Mouse (Mus musculus) liver (tissue): ENCODE results near the gene Itfg2.

ENCODE experiments used
- DNase-seq: peaks from one replicate; pipeline ENCODE4 v3.0.0-alpha.2; 2020; ENCODE audit warnings: mixed read lengths

Itfg2 gene

DNA sequence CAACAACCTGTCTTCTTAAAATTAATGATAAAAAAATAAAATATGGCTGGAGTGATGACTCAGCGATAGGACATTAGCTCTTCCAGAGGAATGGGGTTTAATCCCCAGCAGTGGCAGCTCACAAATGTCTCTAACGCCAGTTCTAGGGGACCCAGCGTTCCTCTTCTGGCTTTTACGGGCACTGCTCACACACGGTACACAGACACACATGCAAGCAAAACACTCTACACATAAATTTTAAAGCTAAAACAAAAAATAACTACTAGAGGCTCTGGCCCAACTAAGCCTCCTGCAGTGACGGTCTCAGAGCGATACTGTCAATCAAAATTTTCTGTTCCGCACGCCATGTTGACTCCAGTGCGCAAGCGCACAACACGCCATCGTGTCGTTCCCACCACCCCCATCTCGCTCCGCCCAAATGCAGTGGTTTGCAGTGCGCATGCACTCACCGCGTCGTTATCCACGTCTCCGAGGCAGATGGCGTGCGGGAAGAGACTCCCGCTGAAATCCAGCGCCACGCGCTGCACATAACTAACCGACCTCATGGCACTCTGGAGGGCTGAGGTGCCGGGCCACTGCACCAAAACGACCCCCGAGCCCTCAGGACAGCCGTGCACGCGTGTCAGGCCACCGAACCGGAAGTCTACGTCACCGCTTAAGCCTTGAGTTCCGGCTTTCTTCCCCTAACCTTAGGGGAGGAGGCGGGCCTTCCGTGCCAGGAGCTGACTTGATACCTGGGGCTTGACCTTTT lies at the start of gene Itfg2:
Gene Itfg2, minus strand, starts transcription at position 663 of the 751 bp plus-strand sequence.
- DNase-seq, result peak; percentile 96

DNA sequence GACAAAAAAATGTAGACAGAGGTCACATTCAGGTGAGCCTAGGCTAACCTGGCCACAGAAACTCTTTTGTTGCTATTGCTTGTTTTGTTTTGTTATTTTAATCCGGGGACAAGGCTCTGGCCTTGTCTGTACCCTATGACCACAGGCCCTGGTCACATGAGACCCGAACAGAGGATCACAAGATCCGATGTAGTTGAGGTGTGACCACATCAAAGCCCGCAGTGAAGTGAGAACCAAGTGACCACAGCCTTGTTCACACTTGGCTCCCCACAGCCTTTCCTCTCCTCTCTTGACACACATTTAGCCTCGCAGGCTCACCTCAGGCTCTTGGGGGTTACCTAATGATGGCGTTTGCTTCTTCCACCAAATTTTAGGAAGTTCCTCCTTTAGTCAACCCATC lies 49.4 kb upstream of the Itfg2 start:
- DNase-seq, result no peak

DNA sequence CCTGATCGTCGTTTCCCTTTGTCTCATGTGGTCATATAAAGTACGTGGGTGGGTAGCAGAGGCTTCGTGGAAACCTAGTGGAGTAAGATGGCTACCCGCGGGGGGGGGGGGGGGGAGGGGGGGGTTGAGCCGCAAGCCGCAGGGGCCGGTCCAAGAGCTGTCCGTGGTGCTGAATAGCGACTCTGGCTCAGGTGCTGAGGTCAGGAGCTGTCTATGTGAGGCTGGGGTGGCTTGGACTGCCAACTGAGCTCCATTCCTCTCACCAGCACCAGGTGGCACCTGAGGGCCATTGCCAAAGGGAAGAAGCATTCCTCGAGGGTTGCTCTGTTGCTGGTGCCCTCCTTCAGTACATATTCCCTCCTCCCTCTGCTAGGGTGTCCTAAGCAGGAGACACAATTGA lies 44.7 kb upstream of the Itfg2 start:
- peak; percentile 70 for DNase-seq

DNA sequence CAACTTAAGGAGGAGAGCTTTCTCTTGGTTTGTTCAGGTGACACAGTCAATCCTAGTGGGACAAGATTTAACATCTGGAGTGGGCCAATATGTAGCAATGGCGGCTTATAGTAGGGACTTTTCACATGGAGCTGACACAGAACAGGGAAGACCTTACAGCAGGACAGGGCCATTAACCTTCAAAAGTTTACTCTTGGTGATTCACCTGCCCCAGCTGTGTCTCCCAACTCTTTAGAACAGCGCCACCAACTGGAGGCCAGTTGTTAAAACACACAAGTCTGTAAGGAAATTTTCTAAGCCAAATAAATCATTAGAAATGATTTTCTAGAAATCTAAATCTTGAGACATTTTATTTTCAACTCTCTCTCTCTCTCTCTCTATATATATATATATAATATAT lies 42.6 kb upstream of the Itfg2 start:
- DNase-seq, result peak; percentile 65

DNA sequence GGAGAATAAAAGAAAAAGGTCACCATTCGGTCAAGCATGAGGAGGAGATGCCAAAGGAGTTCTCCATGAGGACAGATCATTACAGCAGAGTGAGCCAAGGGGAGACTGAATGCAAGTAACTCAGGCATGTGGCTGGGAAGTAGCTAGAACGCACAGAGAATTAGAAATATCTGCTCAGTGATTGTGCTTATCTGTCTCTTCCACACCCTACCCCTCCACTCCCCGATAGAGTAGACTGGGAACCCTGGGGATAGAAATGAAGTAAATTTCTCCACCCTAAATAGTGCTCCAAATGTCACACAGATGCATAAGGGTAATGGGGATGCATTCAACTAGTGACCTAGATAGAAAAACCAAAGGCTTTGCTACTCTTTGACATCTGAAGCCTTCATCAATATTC lies 41.8 kb upstream of the Itfg2 start:
- peak; percentile 12 for DNase-seq

DNA sequence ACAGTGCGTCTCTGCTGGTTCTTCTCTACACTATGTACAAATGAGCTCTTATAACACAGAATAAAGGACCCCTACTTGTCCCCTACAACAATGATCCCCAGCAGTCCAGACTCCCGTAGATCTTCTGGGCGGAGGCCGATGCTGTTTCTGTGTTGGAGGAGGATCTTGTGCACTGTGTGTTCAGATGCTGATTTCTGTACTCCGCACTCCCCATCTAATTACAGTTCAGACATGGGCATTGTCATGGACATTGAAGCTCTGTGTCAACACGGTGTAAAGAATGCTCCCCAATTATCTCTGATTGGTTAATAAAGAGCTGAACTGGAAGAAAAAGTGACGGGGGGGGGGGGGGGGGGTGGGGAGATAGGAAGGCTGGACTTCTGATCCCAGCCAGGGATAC lies 41.3 kb upstream of the Itfg2 start:
- no peak for DNase-seq

DNA sequence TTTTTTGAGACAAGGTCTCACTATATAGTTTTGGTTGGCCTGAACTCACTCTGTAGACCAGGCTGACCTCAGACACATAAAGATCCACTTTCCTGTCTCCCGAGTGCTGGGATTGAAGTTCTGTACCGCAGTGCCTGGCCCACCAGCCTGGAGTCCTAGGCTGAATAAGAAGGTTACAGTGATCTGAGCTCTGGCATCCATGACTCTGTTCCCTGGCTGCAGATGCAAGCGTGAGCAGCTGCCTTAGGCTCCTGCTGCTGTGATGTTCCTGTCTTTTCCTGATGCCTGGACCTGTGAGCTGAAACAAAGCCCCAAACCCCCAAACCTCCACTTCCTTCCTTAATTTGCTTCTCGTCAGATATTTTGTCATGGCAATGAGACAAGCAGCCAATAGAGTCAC lies 40.3 kb upstream of the Itfg2 start:
- no peak for DNase-seq

DNA sequence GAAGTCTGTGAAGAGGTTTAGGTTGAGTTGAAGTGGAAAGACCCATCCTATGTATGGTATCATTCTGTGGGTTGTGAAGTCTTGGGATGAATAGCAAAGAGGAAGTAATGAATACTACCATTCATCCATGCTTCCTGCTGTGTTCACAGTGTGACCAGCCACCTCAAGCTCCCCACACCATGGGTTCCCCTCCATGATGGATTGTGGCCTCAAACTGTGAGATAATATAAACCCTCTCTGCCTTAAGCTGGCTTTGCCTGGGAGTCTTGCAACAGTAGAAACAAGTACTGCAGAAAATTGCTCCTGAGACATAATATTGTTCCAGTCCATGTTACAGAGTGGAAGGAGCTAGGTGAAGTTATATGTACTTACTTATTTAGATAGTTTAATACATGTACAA lies 36.9 kb upstream of the Itfg2 start:
- DNase-seq, result no peak

DNA sequence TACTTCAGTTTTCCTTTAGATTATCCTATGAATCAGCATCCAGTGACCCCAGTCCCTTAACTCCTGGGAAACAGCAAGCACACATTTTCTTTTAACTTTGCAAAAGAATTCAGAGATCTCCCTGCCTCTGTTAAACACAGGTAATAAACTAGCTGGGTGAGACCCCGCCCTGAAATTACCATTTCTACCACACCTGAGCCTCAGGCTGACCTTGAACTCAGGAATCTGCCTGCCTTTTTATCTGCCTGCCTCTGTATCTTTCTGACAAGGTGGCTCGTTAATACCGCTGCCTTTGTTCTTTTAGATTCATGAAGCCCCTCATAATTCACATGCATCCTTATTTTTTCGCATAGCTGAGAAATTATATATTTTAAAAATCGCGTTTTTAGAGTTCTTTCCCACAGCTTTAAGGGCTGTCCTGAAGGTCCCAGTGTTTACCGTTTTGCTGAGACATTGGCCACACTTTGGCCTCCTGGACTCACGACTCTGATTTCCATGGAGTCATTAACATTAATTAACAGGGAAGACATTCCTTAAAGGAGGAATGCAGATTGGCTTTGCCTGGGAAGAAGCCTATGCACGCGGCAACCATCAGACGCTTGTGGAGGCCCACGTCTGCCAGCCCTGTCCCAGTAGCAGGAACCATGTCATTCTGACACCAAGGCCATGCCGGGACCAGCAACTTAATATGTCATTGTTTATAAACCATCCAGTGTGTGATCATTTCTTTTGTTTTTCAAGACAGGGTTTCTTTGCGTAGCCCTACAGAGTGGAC lies 36.2 kb upstream of the Itfg2 start:
- no peak for DNase-seq

DNA sequence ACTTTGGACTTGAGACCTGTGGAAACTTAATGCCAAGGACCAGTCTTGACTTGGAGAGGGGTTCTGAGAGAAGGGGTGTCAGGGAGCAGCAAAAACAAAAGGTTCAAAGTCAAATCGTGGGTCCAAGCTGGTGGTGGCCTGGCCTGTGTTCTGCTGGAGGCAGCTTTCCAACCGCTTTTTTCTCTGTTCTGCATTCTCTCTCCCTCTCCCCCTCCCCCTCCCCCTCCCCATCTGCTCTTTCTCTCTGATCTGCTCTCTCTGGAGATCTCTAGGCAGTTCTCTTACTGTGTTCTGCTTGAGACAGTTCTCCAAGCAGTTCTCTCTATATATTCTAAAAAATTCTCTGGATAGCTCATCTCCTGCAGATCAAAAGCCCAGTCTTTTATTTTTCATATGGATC lies 35.6 kb upstream of the Itfg2 start:
- DNase-seq, result no peak

DNA sequence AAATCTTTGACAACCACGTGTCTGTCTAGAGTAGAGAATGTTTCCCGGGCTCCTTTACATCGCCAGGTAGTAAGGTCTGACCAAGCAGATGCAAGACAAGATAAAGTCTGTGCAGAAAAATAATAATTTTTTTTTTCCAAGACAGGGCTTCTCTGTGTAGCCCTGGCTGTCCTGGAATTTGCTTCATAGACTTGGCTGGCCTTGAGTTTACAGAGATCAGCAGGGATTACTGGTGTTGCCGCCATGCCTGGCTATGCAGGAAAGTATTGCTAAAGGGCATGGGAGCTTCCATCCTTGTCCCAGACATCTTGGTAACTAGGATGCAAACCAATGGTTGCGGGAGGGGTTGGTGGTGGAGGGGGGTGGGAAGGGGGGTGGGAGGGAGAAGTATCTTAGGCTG lies 32.5 kb upstream of the Itfg2 start:
- no peak for DNase-seq

DNA sequence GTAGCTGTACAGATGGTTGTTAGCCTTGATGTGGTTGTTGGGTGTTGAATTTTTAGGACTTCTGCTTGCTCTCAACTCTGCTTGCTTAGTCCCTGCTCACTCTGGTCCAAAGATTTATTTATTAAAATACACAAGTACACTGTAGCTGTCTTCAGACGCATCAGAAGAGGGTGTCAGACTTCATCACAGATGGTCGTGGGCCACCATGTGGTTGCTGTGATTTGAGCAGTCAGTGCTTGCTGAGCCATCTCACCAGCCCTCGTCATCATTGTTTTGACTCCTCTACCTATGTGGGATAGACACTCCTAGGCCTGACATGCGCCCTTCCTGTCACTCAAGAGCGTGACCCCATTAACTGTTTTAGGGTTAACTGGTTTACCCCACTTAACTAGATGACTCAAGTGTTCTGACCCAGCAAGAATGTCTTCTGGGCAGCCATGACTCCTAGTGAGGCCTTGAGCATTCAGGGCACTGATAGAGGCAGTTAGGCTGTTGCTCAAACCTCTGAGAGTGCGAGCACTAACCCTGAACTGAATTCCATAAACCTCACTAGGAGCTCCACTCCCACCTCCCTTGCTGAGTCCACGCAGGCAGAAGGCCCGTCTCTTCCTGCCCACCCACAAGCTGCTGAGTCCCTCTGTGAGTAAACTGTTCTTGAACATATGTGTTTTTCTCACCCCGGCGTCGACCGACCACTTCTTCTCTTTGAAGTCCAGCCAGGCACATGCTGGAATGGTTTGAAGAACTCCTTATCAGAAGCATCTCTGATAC lies 31.3 kb upstream of the Itfg2 start:
- no peak for DNase-seq

DNA sequence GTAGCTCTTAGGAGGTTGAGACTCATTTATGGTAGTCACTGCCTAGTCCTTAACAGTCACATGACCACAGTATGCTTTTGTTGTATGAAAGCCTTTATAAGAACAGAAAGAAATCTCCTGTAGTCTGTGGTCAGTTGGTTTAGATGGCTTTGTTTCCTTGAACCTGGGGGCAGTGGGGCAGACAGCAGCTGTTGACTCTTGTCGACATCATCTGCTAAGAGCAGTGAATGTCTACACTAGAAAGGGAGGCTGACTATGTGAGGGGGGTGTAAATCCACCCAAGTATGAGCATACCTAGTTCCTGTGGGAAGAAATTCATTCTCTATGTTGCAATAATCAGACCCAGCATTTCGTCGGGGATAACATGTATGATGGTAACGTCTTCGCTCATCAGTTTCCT lies 22.3 kb upstream of the Itfg2 start:
- no peak for DNase-seq

DNA sequence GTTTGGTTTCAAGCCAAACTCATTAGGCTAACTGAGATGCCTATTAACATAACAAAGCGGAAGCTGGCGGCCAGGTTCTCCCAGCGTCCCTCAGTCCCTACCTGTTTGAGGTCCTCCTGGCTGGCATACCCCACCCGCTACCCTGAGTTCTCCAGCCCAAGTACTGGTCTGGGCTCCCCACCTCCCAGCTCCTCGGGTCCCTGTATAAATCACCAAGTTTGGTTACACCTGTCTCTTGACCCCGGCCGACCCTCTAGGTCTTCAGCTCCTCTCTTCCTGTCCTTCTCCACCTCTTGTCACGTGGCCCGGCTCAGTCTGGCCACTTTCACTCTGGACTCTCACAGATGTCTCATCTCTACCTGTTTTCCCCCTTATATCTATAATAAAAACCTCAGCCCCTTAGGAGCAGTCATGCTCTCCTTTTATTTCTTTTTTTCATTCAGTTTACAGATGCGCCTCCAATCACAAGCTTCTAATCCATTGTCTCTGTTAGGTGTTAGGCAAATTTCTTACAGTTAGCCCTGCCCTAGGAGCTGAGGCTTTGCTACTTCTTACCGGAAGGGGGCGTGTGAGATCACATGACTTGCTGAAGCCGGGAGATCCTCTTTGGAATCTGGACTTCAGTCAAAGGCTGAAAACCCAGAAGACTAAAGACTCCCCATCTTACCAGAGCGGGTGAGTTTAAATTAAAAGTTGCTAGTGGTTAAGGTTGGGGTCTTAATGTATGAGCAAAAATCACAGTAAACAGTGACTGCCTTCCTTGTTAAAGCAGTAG lies 21.2 kb upstream of the Itfg2 start:
- peak; percentile 47 for DNase-seq

DNA sequence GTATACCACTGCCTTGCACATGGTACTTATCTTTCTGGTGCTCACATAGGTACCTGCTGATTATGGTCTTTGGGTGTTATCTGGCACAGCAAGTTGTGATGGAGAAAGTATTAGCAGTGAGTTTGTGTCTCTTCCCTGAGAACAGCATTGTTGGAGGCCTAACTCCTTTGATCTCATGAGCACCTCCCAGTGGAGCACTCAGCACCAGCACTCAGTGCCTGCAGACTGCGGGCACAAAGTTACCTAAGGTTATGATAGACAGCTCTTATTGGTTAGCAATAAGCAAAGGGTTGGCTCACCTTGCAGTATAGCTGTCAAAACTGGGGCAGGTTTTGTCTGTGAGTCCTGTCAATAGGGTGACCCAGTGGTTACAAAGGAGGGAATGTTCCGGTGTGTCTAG lies 15.5 kb upstream of the Itfg2 start:
- DNase-seq, result no peak

DNA sequence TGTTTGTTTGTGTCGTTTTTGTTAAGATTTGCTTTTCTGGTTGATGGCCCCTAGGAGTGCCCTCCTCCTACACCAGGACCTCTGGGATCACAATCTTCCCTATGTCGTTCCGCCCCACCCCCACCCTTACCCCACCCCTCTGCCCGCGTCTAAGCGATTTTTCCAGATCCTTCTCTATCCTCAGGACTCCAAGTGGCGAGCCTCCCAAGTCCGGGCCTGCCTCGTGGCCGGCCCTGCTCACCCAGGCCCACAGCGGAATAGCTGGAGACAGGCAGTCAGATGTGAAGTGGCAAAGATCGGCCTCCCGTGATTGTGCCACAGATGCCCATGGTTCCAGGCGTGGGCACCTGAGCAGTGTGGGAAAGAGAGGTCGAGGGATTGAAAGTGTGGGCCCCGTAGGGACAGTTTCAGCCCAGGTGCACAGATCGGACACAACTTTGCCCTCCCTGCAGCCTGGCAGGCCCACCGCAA lies 14.2 kb upstream of the Itfg2 start:
- DNase-seq, result no peak

DNA sequence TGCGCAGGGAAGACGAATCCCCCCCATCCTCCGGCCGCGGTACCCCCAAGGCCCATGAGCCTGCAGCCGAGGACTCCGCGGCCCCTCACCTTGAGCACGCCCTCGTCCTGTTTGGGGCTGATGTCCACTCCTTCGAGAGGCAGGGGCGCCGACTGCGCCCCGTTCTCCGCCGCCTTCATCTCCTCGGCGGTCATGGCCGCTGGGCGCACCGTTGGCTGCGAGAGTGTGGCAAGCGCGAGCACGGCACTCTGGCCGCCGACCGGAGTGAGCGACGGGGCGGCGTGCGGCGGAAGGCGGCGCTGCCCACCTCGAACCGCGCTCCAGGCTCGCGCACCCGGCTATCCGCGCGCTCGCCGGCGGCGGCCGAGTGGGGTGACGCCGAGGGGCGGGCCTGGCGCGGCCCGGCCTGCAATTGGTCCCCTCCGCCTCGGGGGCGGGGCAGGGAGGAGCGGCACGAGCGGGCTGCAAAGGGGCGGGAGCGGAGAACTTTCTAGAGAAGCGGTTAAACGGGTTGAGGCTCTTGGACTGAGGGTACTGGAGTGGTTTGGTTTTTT lies 13.7 kb upstream of the Itfg2 start, which contains the start of gene Fkbp4:
Gene Fkbp4, minus strand, starts transcription at position 361 of the 554 bp plus-strand sequence.
- peak; percentile 95 for DNase-seq

DNA sequence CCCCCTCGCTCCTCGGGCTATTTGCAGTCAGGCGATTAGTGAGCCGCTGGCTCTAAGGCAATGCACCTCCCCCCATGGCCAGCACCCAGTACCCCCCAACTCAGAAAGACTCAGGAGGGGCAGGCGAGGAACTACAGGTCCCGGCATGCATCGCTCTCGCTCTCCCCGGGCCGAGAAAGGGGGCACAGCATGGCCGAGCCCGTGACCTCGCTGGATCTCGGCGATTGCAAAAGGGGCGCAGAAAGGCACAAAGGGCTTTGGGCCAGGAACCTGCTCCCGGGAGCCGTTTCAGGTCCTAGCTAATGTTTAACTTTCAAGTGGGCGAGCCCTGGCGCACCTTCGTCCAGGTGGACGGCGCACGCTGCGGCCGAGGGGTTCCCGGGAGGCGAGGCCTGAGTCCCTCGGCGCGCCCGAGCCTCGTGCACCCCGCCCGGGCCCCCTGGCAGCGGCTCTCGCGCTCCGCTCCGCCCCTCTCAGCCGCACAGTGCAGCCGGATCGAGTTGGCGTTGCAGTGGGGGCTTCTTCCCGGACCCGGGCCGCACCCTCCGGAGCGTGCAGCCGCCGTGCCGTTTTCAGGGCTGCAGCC lies 13.1 kb upstream of the Itfg2 start:
- DNase-seq, result peak; percentile 75

DNA sequence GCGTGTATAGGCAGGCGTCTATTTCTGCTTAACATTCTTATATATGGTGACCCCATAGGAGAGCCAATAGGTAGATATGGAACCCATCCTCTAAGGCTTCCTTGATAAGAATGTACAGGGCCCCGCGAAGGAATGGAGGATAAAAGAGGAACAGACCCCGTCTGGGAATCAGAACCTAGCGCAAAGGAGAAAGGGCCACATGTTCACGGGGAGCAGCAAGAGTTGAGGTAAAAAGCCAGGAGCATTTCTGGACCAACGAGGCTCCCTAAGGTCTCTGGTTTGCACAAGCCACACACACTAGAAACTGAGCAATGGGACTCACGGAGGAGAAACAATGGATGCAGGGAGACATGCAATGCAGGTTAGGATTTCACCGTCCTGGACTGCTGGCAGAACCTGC lies 12.6 kb upstream of the Itfg2 start:
- no peak for DNase-seq

DNA sequence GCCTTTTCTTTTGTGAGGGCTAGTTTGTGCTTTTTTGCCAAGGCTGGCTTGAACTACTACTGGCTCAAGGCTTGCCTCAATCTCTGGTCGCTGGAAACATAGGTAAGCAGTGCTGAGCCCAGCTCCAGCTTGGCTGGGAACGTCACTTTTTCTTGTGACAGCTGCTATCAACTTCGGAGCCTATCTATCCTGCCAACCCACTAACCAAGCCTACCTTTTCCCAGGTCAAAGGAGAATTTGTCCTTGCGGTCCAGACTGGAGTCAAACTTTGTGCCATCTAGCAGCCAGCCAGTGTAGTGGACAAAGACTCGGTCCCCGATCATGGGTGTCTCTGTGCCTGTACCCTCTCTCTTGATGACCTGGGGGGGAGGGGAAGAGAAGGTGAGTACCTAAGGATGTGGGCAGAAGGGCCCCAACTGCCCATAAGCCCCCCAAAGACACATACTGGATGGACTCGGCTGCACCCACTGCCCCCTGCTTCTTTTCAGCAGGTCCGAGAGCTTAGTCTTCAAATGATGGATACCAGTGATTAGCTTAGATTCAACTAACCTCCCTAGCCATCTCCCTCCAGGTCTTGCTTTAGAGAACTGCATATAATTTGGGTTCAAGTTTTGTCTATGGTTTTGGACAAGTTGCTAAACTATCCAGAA lies 11.8 kb upstream of the Itfg2 start:
- DNase-seq, result no peak

DNA sequence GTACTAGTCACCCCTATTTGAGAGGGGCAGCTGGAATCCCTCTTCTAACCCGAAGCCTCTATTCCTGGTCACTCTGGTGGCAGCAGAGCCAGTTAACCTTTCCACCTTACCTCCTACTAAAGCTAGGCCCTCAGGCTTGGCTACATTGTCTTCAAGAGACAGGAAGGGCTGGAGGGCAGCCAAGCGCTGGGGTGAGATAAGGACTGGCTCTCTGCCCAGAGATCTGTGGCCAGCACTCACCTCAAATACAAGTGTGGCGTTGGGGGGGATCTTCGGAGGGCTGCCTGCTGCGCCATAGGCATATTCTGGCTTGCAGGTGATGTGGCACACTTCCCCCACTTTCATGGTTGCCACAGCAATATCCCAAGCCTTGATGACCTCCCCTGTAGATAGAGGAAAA lies 10.7 kb upstream of the Itfg2 start:
- peak; percentile 35 for DNase-seq
